9 mouse cellular contexts compared by ENCODE assay signal in the genomic region with DNA sequence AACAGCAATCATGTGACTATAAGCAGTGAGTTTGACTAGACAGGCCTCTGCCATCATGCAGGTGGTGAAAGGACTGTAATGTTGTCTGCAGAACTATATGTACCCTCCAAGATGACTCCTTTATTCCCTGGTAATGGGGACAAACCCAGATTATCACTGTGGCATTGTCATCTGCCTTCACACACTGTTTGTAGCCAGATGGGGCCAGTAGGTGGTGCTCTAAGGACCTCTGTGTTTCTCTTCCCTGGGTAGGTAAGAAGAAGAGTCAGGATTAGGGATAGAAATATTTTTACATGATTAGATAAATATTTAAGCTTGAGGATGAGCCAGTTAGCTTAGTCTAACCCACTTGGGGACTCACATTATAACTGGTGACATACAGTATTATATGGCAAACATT. TPM values are rescaled to one million over a fixed set of nuclear protein-coding genes. Genes with fewer than 3 reads are reported as not detected.
A peak's percentile ranks its signal among the peaks of the same experiment; 100 is the strongest.
DNase-seq lines count a peak whose midpoint lies in the region; ATAC-seq and TF ChIP-seq lines count a peak whose summit lies in the region.
"Had no signal": no experiment of that assay in that cellular context is flagged by ENCODE, and none has a peak within 500 bp of the region (broad histone marks: within the 10 kb centered on the region; RNA-seq: fewer than 3 reads in every experiment).

No protein-coding gene starts in this region.

- no peak overlapping the region for H3K4me3 ChIP-seq in C2C12 (ENCODE audit: insufficient read depth, poor library complexity, severe bottlenecking)
- no peak overlapping the region for H3K4me3 ChIP-seq in forebrain, postnatal 0 days (ENCODE audit: low read depth, low read length)
- H3K4me3 ChIP-seq: megakaryocyte, embryonic 14.5 days had no signal

- peak; percentile 2 for TF ChIP-seq CTCF in C2C12 (IDR thresholded peaks at IDR 0.05; ENCODE audit: control insufficient read depth, insufficient read depth, insufficient read length)
- peak; percentile 80 for TF ChIP-seq CTCF in forebrain, postnatal 0 days (IDR thresholded peaks at IDR 0.05; ENCODE audit: low read depth)

- H3K79me2 ChIP-seq in C2C12 (ENCODE audit: control insufficient read depth, insufficient read depth) = no peaks in the 10 kb centered on the region

- H3K79me3 ChIP-seq in C2C12 (ENCODE audit: low read depth) = no peaks in the 10 kb centered on the region

- no peak overlapping the region for H3K9ac ChIP-seq in forebrain, postnatal 0 days

- no peak overlapping the region for H3ac ChIP-seq in C2C12 (ENCODE audit: control insufficient read depth, insufficient read length, low read depth)

- H3K4me2 ChIP-seq in forebrain, postnatal 0 days (ENCODE audit: low read depth) = no peak overlapping the region

- 0 out of 2 replicates have a peak, but pooled peaks have one; percentile 72 for ATAC-seq in cerebellum, adult (ENCODE audit: insufficient number of reproducible peaks, low FRiP score, low TSS enrichment)
- peak; percentile 76 for ATAC-seq in forebrain, postnatal 0 days

- peak; percentile 68 for DNase-seq in gastrocnemius, adult 18-20 months (ENCODE audit: low spot score)
- no peak for DNase-seq in gastrocnemius, postnatal 25 days
- DNase-seq in forebrain, postnatal 0 days = peak; percentile 74
- peak; percentile 74 to 79 for DNase-seq in kidney, postnatal 4 days
- peak; percentile 79 for DNase-seq in lung, postnatal 10 days
- DNase-seq in right cerebral cortex, postnatal 10 days (ENCODE audit: low spot score in 2 of 2) = peak; percentile 43 to 68

- no peaks in the 10 kb centered on the region for H3K27me3 ChIP-seq in C2C12 (ENCODE audit: control insufficient read depth, insufficient read depth, insufficient read length)
- no peaks in the 10 kb centered on the region for H3K27me3 ChIP-seq in forebrain, postnatal 0 days (ENCODE audit: insufficient read depth, low read length)

- peaks cover 76% of the 10 kb centered on the region for H3K36me3 ChIP-seq in C2C12 (ENCODE audit: control insufficient read depth, insufficient read depth)
- H3K36me3 ChIP-seq in forebrain, postnatal 0 days (ENCODE audit: insufficient read depth) = peaks cover 63% of the 10 kb centered on the region

- no peaks in the 10 kb centered on the region for H3K9me3 ChIP-seq in forebrain, postnatal 0 days (ENCODE audit: low read length)

- H3K27ac ChIP-seq in forebrain, postnatal 0 days (ENCODE audit: low read depth, low read length) = no peak overlapping the region

- H3K4me1 ChIP-seq in forebrain, postnatal 0 days (ENCODE audit: insufficient read depth) = no peaks in the 10 kb centered on the region

TF ChIP-seq in C2C12, 6 proteins besides CTCF, POLR2A, EP300 and RAD21:
- TF ChIP-seq MAX (IDR thresholded peaks at IDR 0.05) = no peak
- no peak for TF ChIP-seq CEBPB (IDR thresholded peaks at IDR 0.05; ENCODE audit: low read depth)
- no peak for TF ChIP-seq FOSL1 (IDR thresholded peaks at IDR 0.05; ENCODE audit: insufficient read depth, low read length, poor library complexity, severe bottlenecking)
- no peak for TF ChIP-seq MYOD1 (IDR thresholded peaks at IDR 0.05; ENCODE audit: control insufficient read depth, insufficient read length, low read depth)

RNA-seq across cellular contexts. Expression of a gene that starts 19.1 kb away (rescaled TPM):
- 10 to 100 TPM; 35.9 to 36.4 TPM for total RNA-seq in gastrocnemius, adult 18-20 months (2021)
- 10 to 100 TPM; 26.7 to 34.2 TPM for total RNA-seq in gastrocnemius, postnatal 25 days (2021)
- polyA plus RNA-seq in C2C12 (2012; fragmentation: generic; extraction: Trizol) = 35.1 TPM
- 20.3 and 20.9 TPM in 2 replicates for total RNA-seq in forebrain, postnatal 0 days (2014; rRNA removed)
- 8.1 and 13.5 TPM in 2 replicates for polyA plus RNA-seq in forebrain, postnatal 0 days (2015; fragmentation: Nextera tagmentation; extraction: Ambion mirVana)

RNA-seq across cellular contexts. Expression of a gene that starts 19.4 kb away (rescaled TPM):
- total RNA-seq in gastrocnemius, adult 18-20 months (2021) = 10 to 100 TPM; 61.9 to 66.2 TPM
- total RNA-seq in gastrocnemius, postnatal 25 days (2021) = 10 to 100 TPM; 65.0 to 76.7 TPM
- 23.6 TPM for polyA plus RNA-seq in C2C12 (2012; fragmentation: generic; extraction: Trizol)
- total RNA-seq in forebrain, postnatal 0 days (2014; rRNA removed) = 80.7 and 91.1 TPM in 2 replicates
- polyA plus RNA-seq in forebrain, postnatal 0 days (2015; fragmentation: Nextera tagmentation; extraction: Ambion mirVana) = 54.0 and 63.5 TPM in 2 replicates
